Comparison of ENCODE assay signal across 8 mouse cellular contexts in genomic region chr7:139188634-139189207, GRCm38 (mm10). TPM values are rescaled to one million over a fixed set of nuclear protein-coding genes. Genes with fewer than 3 reads are reported as not detected.
DNase-seq lines count a peak whose midpoint lies in the region; ATAC-seq lines count a peak whose summit lies in the region.
"Had no signal": no experiment of that assay in that cellular context is flagged by ENCODE, and none has a peak within 500 bp of the region (broad histone marks: within the 10 kb centered on the region; RNA-seq: fewer than 3 reads in every experiment).

No protein-coding gene starts in this region.

- under 1% methylated on average over 23 of the region's 23 CpGs for WGBS in embryonic facial prominence, embryonic 13.5 days
- 1% methylated on average over 23 of the region's 23 CpGs for WGBS in intestine, embryonic 14.5 days
- whole genome bisulfite sequencing in midbrain, embryonic 10.5 days, result 2% methylated on average over 23 of the region's 23 CpGs

- DNase-seq in ovary, postnatal 36 days (ENCODE audit: low spot score), result peak; percentile 24
- DNase-seq in ovary, adult 18-20 months (ENCODE audit: low spot score), result no peak
- DNase-seq in intestine, embryonic 14.5 days (ENCODE audit: low spot score), result peak; percentile 87
- peak; percentile 69 for DNase-seq in midbrain, embryonic 10.5 days (ENCODE audit: low spot score)
- DNase-seq in thymus, postnatal 25 days, result no peak
- DNase-seq in adrenal gland, adult 2 months, result no peak

- no peaks in the 10 kb centered on the region for H3K36me3 ChIP-seq in embryonic facial prominence, embryonic 13.5 days
- H3K36me3 ChIP-seq in intestine, embryonic 14.5 days (ENCODE audit: control insufficient read depth, insufficient read depth, low read length), result no peaks in the 10 kb centered on the region
- no peaks in the 10 kb centered on the region for H3K36me3 ChIP-seq in midbrain, embryonic 10.5 days

- peaks cover 55% of the 10 kb centered on the region for H3K27me3 ChIP-seq in embryonic facial prominence, embryonic 13.5 days
- peaks cover 44% of the 10 kb centered on the region for H3K27me3 ChIP-seq in intestine, embryonic 14.5 days (replicated peaks; ENCODE audit: control insufficient read depth, insufficient read depth, low read length)
- H3K27me3 ChIP-seq in midbrain, embryonic 10.5 days (ENCODE audit: low read depth, poor library complexity, severe bottlenecking), result peaks cover 74% of the 10 kb centered on the region

- peaks cover 11% of the 10 kb centered on the region for H3K4me1 ChIP-seq in embryonic facial prominence, embryonic 13.5 days
- 0 out of 2 replicates have a peak, but pooled peaks cover 3% of the 10 kb centered on the region for H3K4me1 ChIP-seq in intestine, embryonic 14.5 days (replicated peaks; ENCODE audit: control insufficient read depth, insufficient read depth, low read length)
- peaks cover 14% of the 10 kb centered on the region for H3K4me1 ChIP-seq in midbrain, embryonic 10.5 days

- peak overlapping the region; percentile 75 for H3K9ac ChIP-seq in embryonic facial prominence, embryonic 13.5 days
- peak overlapping the region; percentile 46; the same call in 1 of the 2 replicates for H3K9ac ChIP-seq in intestine, embryonic 14.5 days (ENCODE audit: low read length)

- ATAC-seq in embryonic facial prominence, embryonic 13.5 days (ENCODE audit: insufficient number of reproducible peaks, insufficient read depth, low FRiP score, low TSS enrichment, low read depth), result 0 out of 2 replicates have a peak, but pooled peaks have one; percentile 65
- ATAC-seq in intestine, embryonic 14.5 days (replicated peaks; ENCODE audit: low FRiP score, low TSS enrichment, low read depth), result peak; percentile 77

- peak overlapping the region; percentile 71 for H3K4me3 ChIP-seq in embryonic facial prominence, embryonic 13.5 days
- peak overlapping the region; percentile 62 for H3K4me3 ChIP-seq in intestine, embryonic 14.5 days (ENCODE audit: low read depth, low read length)
- H3K4me3 ChIP-seq in midbrain, embryonic 10.5 days, result peak overlapping the region; percentile 78

- H3K4me2 ChIP-seq in embryonic facial prominence, embryonic 13.5 days, result peak overlapping the region; percentile 98
- peak overlapping the region; percentile 93 for H3K4me2 ChIP-seq in intestine, embryonic 14.5 days (ENCODE audit: low read length)

- H3K27ac ChIP-seq in embryonic facial prominence, embryonic 13.5 days, result no peak overlapping the region
- no peak overlapping the region; the same call in 1 of the 2 replicates for H3K27ac ChIP-seq in intestine, embryonic 14.5 days (ENCODE audit: low read depth)
- H3K27ac ChIP-seq in midbrain, embryonic 10.5 days (replicated peaks), result peak overlapping the region; percentile 80

- no peaks in the 10 kb centered on the region for H3K9me3 ChIP-seq in embryonic facial prominence, embryonic 13.5 days
- no peaks in the 10 kb centered on the region for H3K9me3 ChIP-seq in intestine, embryonic 14.5 days (ENCODE audit: control insufficient read depth, low read length)
- peaks cover 18% of the 10 kb centered on the region; the same call in 1 of the 2 replicates for H3K9me3 ChIP-seq in midbrain, embryonic 10.5 days (replicated peaks)

RNA-seq across cellular contexts. Expression of gene Lrrc27, which starts 24.1 kb away (rescaled TPM):
- polyA plus RNA-seq in embryonic facial prominence, embryonic 13.5 days (2015; fragmentation: Nextera tagmentation; extraction: Ambion mirVana), result 2.0 and 2.1 TPM in 2 replicates
- 4.7 and 4.9 TPM in 2 replicates for polyA plus RNA-seq in intestine, embryonic 14.5 days (2014; fragmentation: Nextera tagmentation; extraction: Ambion mirVana)
- polyA plus RNA-seq in midbrain, embryonic 10.5 days (2016; fragmentation: Nextera tagmentation; extraction: Ambion mirVana), result 5.3 and 7.3 TPM in 2 replicates
- 1 to 10 TPM; 4.1 to 8.3 TPM for total RNA-seq in adrenal gland, adult 2 months (2021)
- polyA plus RNA-seq in adrenal gland, adult 2 months (2012; rRNA removed), result 7.6 and 7.8 TPM in 2 replicates
- polyA plus RNA-seq: erythroblast, embryonic 14.5 days had no signal

RNA-seq across cellular contexts. Expression of gene Stk32c, which starts 24.4 kb away (rescaled TPM):
- 0.18 and 0.22 TPM in 2 replicates for polyA plus RNA-seq in embryonic facial prominence, embryonic 13.5 days (2015; fragmentation: Nextera tagmentation; extraction: Ambion mirVana)
- 0.12 and 0.15 TPM in 2 replicates for polyA plus RNA-seq in intestine, embryonic 14.5 days (2014; fragmentation: Nextera tagmentation; extraction: Ambion mirVana)
- polyA plus RNA-seq in midbrain, embryonic 10.5 days (2016; fragmentation: Nextera tagmentation; extraction: Ambion mirVana), result 0.22 and 0.35 TPM in 2 replicates
- total RNA-seq in adrenal gland, adult 2 months (2021), result 1 to 10 TPM; 2.8 to 3.1 TPM
- 3.1 and 7.4 TPM in 2 replicates for polyA plus RNA-seq in adrenal gland, adult 2 months (2012; rRNA removed)
- polyA plus RNA-seq: erythroblast, embryonic 14.5 days had no signal

RNA-seq across cellular contexts. Expression of gene Pwwp2b, which starts 59.6 kb away (rescaled TPM):
- polyA plus RNA-seq in embryonic facial prominence, embryonic 13.5 days (2015; fragmentation: Nextera tagmentation; extraction: Ambion mirVana), result 13.7 and 16.0 TPM in 2 replicates
- polyA plus RNA-seq in intestine, embryonic 14.5 days (2014; fragmentation: Nextera tagmentation; extraction: Ambion mirVana), result 15.9 and 17.3 TPM in 2 replicates
- polyA plus RNA-seq in midbrain, embryonic 10.5 days (2016; fragmentation: Nextera tagmentation; extraction: Ambion mirVana), result 4.3 and 4.4 TPM in 2 replicates
- total RNA-seq in adrenal gland, adult 2 months (2021), result 10 to 100 TPM in 1 of 2 experiments, 1 to 10 TPM in 1; 8.9 to 16.1 TPM
- 19.6 and 24.4 TPM in 2 replicates for polyA plus RNA-seq in adrenal gland, adult 2 months (2012; rRNA removed)
- polyA plus RNA-seq: erythroblast, embryonic 14.5 days had no signal

Comparison
In these comparisons a context has a peak if more than half of its experiments do, and no peak if none do; other contexts are left out.
1. DNase-seq: peak in ovary, postnatal 36 days (single experiment), intestine, embryonic 14.5 days (single experiment) and midbrain, embryonic 10.5 days (single experiment); none in ovary, adult 18-20 months (single experiment), thymus, postnatal 25 days (single experiment) and adrenal gland, adult 2 months (single experiment).
2. Peak in every context shown above with its lines, with median percentiles within 50 percentile points of each other: H3K4me3 ChIP-seq.